Mouse (Mus musculus) testis, adult 2 months (tissue): Measurements from ENCODE around the gene Ankrd13c.

Source experiments
- CTCF ChIP-seq: fragments of 200-500 bp; IDR thresholded peaks from 2 replicates; pipeline ENCODE4 v1.5.1; 2012; ENCODE audit warnings: low read depth, mild to moderate bottlenecking, inconsistent platforms, low read length, moderate library complexity; ENCODE audit not compliant: control insufficient read depth, insufficient read depth, insufficient replicate concordance
- POLR2A ChIP-seq: fragments of 200-500 bp; IDR thresholded peaks from 2 replicates; pipeline ENCODE4 v1.6.1; 2012; ENCODE audit warnings: low read depth, mild to moderate bottlenecking, inconsistent platforms, low read length, moderate library complexity; ENCODE audit not compliant: control insufficient read depth

DNA sequence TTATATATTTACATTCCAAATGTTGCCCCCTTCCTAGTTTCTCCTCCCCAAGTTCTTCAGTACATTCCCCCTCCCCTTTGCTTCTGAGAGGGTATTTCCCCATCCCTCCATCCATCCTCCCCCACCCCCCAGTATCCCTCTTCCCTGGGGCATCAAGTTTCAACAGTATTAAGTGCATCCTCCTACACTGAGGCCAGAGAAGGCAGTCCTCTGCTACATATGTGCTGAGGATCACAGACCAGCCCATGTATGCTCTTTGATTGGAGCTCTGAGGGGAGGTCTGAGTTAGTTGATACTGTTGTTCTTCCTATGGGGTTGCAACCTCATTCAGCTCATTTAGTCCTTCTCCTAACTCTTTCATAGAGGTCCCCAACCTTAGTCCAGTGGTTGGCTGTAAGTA lies 32.6 kb downstream of the Ankrd13c start:
- TF ChIP-seq CTCF, result no peak
- TF ChIP-seq POLR2A, result no peak
